Mouse (Mus musculus) right cerebral cortex, adult 2 months (tissue): ENCODE results near the gene Olfr1277.

ENCODE experiments used
- DNase-seq, 2 experiments: peaks; one replicate each; pipeline ENCODE4 v3.0.0; 2021 to 2022; ENCODE audit warnings: low spot score in 2 of 2

The Olfr1277 gene

DNA sequence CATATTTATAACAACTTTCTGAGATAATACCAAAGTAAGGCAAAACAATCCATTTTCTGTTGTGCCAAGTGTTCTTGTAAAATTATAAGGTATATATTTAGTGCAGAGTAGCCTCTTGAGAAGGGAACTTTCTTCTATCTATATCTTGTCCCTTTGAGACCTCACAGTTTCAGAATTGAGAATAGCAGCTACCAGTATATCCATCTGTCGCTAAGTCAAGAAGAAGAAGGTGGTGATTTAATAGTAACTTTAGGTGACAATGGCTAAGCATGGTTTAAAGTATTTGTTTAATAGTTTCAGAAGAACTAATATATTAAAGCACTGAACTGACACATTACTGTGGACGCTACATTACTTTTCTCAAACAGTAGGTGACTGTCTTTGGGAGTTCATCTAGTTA lies at the start of gene Olfr1277:
Gene Olfr1277, minus strand, starts transcription at position 101 of the 400 bp plus-strand sequence.
- DNase-seq: no peak

DNA sequence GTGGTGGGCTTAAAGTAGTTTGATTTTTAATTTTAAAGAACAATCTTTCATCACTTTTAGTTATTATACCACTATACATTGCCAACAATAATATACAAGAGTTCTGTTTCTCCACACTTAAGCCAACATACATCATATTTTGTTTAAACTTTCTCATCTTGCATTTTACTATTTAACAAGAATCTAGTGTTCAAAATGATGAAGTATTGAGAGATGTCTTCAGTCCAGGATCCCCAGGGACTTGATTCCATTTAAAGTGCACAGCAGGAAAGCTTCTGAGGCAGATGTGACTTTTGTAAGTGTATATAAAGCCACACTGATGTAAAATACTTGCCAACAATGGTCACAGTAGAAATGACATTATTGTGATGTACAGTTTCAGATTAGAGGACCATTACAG lies 39.8 kb upstream of the Olfr1277 start, which contains the start of gene Olfr1280:
Gene Olfr1280, plus strand, starts transcription at position 301 of the 400 bp plus-strand sequence.
- no peak for DNase-seq

DNA sequence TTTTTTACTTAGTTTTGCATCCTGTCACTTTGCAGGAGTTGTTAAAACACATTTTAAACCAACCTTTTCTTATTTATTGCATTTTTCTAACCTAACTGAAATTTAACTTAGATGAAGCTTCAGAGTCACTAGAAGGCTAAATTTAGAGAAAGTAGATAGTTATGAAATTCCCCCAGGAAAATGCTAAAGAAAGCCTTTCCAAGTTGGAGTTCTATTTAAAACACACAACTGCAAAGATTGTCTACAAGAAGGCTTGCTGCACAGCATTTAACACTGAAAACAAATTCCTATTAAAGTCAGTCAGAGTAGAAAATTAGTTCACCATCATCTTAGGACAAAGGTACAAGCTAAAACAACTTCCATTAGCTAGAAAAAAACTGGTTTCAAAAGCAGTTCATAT lies 26.5 kb upstream of the Olfr1277 start, which contains the start of gene Olfr1279:
Gene Olfr1279, plus strand, starts transcription at position 262 of the 400 bp plus-strand sequence.
- no peak for DNase-seq

DNA sequence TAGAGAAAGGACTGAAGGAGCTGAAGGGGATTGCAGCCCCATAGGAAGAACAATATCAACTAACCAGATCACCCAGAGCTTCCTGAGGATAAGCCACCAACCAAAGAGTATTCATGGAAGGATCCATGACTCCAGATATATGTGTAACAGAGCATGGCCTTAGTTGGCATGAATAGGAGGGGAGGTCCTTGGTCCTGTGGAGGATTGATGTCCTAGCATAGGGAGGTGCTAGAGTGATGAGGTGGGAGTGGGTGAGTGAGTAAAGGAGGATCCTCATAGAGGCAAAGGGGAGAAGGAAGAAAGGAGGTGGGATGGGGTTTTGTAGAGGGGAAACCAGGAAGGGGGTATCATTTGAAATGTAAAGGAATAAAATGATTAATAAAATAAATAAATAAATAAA lies 24.6 kb upstream of the Olfr1277 start:
- no peak for DNase-seq

DNA sequence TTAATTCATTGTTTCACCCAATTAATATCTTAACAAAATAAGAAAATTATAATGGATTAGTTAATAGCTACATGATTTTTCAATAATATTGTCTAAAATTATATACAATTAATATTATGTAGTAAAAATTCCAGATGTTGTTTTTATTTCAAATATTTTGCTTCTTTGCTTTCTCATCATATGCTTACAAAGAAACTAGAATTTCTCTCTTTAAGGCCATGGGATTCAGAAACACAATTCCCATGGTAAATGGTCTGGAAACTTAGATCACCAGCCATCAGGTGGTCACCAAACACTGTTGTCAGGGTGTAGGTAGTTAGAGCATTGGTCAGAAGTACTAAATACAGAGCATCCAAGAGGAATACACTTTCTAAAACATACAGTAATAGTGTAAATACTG lies 15.9 kb upstream of the Olfr1277 start, which contains the start of gene Olfr1278:
Gene Olfr1278, plus strand, starts transcription at position 301 of the 400 bp plus-strand sequence.
- no peak for DNase-seq

DNA sequence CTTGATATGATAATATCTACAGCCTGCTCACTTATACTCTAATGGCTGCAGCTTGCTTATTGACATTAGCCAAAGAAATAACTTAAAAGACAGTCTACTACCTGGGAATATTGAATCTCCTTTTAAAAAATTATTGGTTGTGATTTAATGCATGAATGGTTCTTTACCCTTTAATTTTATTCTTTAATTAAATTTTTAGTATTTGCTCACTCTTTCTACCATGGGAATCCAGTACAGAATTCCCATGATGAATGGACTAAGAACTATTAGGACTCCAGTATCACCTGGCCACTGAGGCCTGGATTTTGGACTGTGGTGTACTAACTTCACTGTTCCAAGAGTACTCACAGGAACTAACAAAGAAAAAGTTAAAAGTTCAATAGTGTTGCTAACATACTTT lies 19.7 kb downstream of the Olfr1277 start, which contains the start of gene Olfr1276:
Gene Olfr1276, plus strand, starts transcription at position 301 of the 400 bp plus-strand sequence.
- no peak for DNase-seq

DNA sequence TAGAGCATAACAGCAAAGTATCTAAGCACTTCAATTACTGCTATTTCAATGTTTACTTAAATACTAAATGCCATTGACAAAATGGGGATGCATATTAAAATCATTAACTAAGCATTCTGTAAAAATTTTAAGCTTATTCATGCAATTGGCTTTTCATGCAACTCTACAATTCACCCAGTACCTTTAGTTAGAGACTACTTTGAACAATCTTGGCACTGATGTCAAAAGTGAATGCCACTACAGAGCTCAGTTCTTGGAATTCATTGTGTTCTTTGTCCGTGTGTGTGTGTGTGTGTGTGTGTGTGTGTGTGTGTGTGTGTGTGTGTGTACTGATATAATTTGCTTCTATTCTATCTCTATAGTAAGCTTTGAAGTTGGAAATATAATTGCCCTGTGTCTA lies 38.7 kb downstream of the Olfr1277 start, which contains the start of gene Olfr1275:
Gene Olfr1275, minus strand, starts transcription at position 101 of the 400 bp plus-strand sequence.
- DNase-seq: no peak

DNA sequence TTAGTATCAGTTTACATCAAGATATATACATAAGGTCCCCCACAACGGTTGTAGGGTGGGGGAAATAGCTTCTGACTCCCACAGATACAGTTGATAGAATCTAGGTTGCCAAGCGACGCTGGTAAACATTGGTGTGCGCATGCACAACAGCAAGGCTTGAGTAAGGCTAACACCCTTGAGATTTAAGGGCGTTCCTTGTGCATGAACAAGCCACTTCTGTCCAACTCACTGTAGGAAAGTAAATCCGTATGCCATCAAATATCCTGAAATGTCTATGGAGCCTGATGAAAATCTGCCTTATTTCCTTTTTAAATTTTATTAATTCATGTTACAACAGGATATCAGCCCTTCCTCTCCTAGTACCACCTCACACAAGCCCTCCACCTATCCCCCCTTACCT lies 44.4 kb downstream of the Olfr1277 start, which contains the start of gene 4930430A15Rik:
Gene 4930430A15Rik, minus strand, starts transcription at position 101 of the 400 bp plus-strand sequence.
- no peak for DNase-seq
